Mouse (Mus musculus) T-cell, adult 2 months (primary cell): ENCODE results near the gene Srsf1.
"Not testable (repeated sequence)": the region's sequence is repeated elsewhere in the genome, so short reads cannot be mapped to it uniquely, and the experiment has no call there.

Source experiments
- DNase-seq: peaks from one replicate; pipeline ENCODE4 v3.0.0; 2022; ENCODE audit warnings: low spot score

The Srsf1 gene

DNA sequence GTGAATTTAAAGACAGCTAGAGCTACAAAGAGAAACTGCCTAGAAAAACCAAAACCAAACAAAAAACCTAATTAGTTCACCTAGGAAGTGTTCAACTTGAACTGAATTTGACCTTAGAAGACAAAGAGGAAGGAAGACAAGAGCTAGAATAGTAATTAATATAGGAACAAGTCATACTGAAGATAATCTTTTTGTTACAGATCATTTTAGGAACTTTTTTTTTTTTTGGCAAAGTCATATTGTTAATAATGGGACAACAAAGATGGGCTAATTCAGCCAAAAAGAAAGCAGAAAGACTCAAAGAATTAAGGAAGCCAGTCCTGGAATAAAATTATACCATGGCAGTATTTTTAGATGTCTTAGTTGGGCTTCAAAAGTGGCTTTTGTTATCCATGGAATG lies 2.9 kb upstream of the Srsf1 start:
- no peak for DNase-seq

- not testable (repeated sequence) for DNase-seq
Measured at GRCm38 (mm10) chr11:88045159-88045558, 2.0 kb upstream of the Srsf1 start.

GRCm38 (mm10) chr11:88045878-88046277 lies 1.3 kb upstream of the Srsf1 start:
- no peak for DNase-seq

DNA sequence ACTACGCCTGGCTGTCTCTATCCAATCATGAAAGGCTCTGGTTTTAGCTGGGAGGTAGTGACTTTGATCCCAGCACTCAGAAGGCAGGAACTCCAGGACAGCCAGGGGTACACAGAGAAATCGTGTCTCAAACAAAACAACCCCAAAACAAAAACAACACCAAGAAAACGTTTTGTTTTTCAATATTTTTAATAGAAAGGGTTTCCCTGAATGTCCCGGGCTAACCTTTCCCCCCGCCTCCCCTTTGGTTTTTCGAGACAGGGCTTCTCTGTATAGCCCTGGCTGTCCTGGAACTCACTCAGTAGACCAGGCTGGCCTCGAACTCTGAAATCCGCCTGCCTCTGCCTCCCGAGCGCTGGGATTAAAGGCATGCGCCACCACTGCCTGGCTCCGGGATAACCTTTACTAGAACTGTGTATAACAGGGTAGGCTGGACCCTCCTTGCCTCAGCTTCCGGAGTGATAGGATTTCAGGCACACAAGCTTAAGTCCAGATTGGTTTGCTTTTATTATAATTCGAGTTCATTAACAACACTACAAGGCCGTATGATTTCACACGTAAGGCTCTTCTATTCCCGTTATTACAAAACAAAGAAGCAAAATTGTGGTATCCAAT lies 743 bp upstream of the Srsf1 start:
- DNase-seq = no peak

GRCm38 (mm10) chr11:88047871-88048531 lies 828 bp downstream of the Srsf1 start:
- DNase-seq = peak; percentile 62

GRCm38 (mm10) chr11:88048961-88049670 lies 1.9 kb downstream of the Srsf1 start:
- peak; percentile 71 for DNase-seq

DNA sequence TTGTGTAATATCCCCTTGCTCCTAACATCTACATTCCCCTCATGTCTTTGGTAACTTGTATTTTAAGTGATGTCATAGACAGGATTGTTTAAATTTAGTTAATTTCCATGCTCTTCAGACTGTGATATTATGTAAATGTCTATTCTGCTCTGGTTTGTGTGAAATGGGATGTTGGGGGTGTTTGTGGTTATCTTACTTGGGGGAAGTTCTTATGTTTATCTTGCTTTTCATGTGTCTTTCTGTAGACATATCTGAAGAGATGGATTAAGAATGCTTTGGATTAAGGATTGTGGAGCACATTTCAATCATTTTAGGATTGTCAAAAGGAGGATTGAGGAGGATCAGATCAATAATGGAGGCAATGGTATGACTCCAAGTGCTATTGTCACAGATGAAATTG lies 2.6 kb downstream of the Srsf1 start:
- DNase-seq = no peak

DNA sequence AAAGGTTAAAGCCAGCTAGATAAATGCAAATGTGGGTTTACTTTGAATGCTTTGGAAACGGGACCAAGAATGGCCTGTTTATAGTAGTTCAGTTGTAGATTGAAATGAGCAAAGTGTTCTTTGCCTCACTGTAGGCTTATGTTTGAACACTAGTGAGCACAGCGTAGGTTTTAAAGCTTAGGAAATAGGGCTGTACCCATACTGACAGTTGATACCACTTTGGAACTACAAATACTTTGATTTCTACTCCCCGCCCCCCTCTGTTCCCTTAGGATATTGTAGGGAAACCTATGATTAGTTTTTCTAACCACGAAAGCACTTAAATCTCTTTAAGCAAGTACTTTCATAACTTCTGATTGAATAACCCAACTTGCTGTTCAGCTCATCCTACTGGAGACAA lies 5.5 kb downstream of the Srsf1 start:
- DNase-seq = no peak

DNA sequence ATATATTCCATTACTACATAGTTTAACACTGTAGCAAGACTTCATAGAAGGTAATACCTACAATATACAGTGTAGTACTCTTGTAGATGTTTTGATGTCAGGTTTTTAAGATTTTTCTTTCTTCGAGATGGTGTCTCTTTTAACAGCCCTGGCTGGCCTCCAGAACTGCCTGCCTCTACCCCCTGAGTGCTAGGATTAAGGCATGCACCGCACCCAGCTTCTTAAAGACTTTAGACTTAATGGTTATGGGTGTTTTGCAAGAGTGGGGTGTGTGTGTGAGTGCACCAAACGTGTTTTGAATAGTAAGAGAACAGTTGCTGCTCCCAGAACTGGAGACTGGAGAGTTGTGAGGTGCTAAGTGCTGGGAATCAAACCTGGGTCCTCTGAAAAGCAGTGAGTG lies 6.6 kb downstream of the Srsf1 start:
- DNase-seq = no peak

GRCm38 (mm10) chr11:88054589-88054988 lies 7.4 kb downstream of the Srsf1 start:
- DNase-seq = peak; percentile 67

DNA sequence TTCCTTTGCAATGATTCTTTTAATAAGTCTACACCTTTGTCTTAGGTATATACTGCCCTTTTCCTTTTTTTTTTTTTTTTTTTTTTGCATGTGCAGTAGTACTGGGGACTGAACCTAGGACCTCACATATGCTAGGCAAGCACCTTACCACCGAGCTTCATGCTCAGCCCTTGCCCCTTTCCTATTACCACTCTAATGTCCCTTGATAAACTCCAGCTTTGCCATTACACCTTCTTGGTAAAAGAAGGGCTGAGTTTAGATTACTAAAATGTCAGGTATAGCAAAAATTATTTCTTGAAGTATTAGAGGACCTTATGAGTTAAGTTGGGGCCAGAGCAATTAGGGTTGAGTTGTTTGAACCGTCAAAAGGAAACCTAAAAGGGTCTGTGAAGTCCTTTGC lies 8.6 kb downstream of the Srsf1 start:
- DNase-seq = no peak

- DNase-seq = no peak
Measured at GRCm38 (mm10) chr11:88057788-88058187, 10.6 kb downstream of the Srsf1 start.

GRCm38 (mm10) chr11:88059141-88059540 lies 12.0 kb downstream of the Srsf1 start:
- peak; percentile 63 for DNase-seq

DNA sequence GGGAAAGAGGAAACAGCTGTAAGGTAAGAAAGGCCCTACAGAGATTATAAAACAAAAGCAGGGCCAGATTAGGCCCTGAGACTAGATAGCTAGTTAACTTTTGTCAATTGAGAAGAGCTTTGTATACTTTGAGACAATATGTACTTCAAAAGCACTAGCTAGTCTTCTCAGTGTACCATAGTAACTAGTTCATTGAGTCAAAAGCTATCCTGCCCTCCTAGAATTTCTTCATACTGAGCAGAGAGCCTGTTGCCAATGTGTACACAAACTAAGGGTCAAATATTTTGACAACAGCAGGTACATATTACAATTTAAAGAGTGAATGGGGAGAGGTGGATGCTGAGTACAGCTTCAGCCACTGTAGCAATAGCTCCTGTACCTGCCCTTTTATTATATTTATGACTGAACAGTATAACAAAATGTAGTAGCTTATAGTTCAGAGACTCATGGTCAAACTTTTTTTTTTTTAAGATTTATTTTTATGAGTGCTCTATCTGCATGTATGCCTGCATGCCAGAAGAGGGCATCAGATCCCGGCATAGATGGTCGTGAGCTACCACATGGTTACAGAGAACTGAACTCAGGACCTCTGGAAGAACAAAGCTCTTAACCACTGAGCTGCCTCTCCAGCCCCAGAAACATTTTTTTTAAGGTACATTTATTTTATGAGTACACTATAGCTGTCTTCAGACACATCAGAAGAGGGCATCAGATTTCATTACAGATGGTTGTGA lies 14.9 kb downstream of the Srsf1 start:
- peak; percentile 33 for DNase-seq

GRCm38 (mm10) chr11:88065732-88066131 lies 18.6 kb downstream of the Srsf1 start:
- DNase-seq = no peak

DNA sequence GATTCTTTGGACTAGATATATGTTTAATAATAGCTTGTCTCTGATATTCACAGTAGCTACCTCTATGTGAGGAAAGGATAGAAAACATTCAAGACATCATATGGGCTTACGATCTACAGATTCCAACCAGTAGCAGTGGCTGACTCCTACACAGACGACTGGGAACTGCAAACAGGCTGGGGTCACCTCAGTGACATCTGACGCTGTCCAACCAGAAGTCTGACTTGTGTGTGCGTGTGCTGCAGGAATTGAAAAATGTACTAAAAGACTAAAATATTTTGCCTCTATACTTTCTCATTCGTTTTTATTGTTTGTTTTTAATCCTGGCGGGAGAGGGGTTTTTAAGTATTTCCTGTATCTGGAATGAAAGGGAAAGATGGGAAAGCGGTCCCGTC lies 20.0 kb downstream of the Srsf1 start:
- DNase-seq = no peak

GRCm38 (mm10) chr11:88067586-88068410 lies 20.6 kb downstream of the Srsf1 start, which contains the start of gene Vezf1:
Gene Vezf1 (plus strand): TSS chr11:88068279.
- peak; percentile 78 for DNase-seq

GRCm38 (mm10) chr11:88068411-88069245 lies 21.5 kb downstream of the Srsf1 start:
- DNase-seq = peak; percentile 49

DNA sequence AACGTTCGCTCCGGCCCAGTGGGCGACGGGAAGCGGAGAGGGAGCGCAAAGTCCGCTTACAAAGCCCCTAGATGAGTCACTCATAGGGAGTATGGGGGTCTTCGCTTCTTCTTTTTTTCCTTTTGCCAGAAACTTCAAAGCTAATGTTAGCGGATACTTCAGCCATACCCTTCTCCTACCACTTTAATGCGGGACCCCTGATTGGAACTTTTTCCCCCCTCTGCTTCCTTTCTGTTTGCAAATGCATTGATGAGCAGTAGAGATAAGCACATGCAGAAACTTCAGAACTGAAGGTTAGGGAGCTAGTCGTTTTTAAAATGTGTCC lies 22.0 kb downstream of the Srsf1 start:
- DNase-seq = no peak

DNA sequence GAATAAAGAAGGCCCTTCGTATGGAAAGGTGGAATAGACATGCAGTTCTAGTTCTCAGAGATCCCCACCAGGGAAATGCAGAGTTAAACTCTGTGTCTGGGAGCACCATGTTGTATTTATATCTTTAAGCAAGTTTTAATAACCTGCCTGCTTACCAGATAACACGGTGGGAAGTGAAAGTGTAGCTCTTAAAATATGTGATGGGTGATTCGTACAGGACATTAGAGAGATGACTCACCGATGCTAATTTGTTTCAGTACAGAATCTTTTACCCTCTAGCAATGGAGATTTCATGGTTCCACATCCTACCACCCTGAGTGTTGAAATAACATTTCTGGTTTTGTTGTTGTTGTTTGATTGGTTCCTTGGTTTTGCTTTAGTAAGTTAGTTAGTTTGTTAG lies 23.2 kb downstream of the Srsf1 start:
- no peak for DNase-seq

- DNase-seq = no peak
Measured at GRCm38 (mm10) chr11:88071113-88071512, 23.9 kb downstream of the Srsf1 start.
